Mouse (Mus musculus) adrenal gland, adult 2 months (tissue): ENCODE measurements at regions not wholly inside any gene's neighbourhood (a gene's known extent, or its start where the extent isn't known, plus 50 kb on each side); places are given as distances from the start of the nearest gene placed in this dataset.

Source experiments
- DNase-seq: peaks from one replicate; pipeline ENCODE4 v3.0.0; 2021

DNA sequence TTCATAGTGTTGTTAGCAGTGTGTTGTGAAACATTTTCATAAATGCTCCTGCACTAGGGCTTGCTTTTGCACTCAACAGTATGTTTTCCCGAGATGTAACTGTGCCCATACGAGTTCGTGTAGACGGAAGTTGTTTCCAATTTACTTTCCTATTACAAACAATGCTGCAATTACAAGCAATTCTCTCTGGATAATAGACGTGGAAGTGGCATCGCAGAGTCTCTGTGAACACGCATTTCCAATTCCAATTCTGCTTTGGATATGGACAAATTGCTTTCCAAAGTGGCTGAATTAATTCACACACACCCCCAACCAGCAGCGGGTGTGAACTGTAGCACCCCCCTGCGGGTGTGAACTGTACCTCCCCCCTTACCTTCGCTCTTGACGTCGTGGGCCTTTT lies 250.9 kb upstream of the Dio3 start:
- no peak for DNase-seq

- DNase-seq: no peak
These were observed 250.2 kb upstream of the Dio3 start for GRCm38 (mm10) chr12:110028646-110029045.

DNA sequence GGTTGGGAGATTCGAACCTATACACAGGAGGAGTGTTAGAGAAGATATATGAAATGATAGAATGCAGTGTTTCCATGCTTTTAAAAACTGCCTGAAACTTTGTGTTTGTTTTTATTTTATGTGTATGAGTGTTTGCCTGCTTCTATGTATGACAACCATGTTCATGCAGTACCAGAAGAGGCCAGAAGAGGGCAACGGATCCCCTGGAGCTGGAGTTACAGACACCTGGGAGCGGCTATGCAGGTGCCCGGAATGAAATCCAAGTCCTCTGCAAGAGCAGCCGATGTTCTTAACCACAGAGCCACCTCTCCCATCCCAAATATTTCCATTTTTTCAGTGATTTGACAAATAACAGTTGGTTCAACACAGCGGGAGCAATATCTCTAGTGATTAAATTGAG lies 247.5 kb upstream of the Dio3 start:
- DNase-seq: no peak

GRCm38 (mm10) chr12:110035171-110035570 lies 243.7 kb upstream of the Dio3 start:
- no peak for DNase-seq

- no peak for DNase-seq
These were observed 238.2 kb upstream of the Dio3 start for GRCm38 (mm10) chr12:110040682-110041081.

DNA sequence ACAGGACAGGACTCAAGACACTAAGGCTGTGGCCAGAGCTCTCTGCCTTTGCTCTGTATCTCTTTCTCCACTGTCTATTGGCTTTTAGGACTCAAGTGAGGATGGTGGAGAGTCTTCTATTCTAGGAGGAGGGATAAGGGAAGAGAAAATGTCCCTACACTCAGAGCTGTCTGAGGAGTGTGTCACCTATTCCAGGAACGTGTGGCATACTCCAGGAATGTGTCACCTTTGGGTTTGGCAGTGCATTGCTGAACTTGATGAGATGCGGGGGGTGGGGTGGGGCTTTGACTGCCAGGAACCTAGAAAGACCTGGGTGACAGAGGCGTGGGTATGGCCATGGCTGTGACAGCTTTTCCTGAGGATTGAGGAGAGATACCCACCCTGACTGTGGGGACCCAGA lies 237.1 kb upstream of the Dio3 start:
- no peak for DNase-seq

- peak; percentile 59 for DNase-seq
These were observed 234.6 kb upstream of the Dio3 start for GRCm38 (mm10) chr12:110044266-110044665.

DNA sequence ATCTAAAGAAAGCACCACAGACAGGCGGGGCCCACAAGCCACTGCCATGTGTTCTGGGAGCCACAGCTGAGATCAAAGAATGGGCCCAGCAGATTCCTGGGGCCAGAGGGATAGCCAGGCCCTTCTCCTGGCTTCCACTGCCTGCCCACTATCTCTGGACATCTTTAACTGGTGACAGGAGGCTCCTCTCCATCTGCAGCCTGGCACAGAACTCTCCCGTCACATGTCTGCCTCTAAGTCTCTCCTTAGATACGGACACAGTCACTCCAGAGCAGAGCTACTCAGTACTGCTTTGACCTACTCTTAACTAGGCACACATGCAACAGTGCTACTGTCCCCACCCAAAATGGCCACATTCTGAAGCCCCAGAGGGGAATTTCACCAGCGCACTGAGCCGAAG lies 234.1 kb upstream of the Dio3 start:
- no peak for DNase-seq

DNA sequence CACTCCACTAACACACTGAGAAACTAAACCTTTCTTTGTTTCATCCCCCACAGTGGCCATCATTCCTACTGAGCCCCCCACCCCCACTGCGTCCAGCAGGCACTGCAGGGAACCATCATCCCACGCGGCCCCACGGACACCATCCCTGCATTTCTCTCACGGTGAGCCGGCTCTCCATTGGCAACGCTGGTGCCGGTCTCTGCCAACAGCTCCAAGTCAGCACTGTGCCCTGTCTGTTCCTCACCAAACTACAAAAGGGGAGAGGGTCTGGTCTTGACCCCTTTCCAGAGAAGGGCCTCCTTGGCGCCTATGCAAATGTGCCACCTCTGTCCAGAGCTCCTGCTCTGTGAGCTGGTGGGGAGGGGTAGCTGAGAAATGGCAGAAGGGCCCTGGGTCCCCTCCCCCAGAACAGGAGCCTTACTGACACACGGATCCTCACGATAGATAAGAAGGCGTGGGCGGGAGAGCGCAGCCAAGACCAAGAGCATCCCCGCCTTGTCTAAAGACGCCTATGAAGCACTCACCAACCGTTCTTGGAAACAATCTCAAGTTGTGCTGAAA lies 233.0 kb upstream of the Dio3 start:
- no peak for DNase-seq

DNA sequence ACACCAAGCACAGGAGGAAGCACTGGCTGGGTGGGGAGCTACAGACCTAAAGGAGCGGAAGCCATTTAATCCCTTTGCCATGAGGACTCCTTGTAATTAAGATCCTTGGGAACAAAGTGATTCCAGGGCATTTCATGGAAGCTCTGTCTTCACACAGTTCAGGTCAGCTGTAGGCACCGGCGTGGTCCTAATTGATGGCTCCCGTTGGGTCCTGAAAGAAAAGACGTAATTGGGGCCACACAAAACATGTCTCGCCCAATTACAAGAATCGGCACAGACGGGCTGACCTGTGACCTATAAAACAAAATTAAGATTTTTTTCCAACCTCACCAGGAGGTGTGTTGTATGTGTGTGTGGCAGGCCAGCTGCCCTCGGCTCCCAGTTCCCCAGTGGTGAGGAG lies 232.3 kb upstream of the Dio3 start:
- DNase-seq: no peak

- no peak for DNase-seq
These were observed 231.2 kb upstream of the Dio3 start for GRCm38 (mm10) chr12:110047466-110048250.

- no peak for DNase-seq
These were observed 229.6 kb upstream of the Dio3 start for GRCm38 (mm10) chr12:110049154-110049736.

DNA sequence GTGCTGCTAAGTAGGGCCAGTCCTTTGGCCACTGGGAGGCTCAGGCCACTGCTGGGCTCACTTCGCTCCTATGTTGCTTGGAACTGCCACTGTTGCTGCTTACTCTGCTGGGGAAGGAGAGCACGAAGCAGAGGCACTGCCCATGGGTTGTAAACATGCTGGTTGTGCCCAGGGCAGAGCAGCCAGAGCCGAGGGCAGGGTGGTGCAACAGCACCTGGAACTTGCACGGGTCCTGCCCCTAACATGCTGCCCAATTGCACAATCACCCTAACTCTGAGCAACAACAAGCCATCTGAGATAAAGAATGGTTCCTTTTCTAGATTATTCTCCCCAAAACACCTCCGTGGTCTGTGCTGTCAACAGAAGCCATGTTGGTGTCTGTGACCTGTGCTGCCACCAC lies 219.5 kb upstream of the Dio3 start:
- no peak for DNase-seq

DNA sequence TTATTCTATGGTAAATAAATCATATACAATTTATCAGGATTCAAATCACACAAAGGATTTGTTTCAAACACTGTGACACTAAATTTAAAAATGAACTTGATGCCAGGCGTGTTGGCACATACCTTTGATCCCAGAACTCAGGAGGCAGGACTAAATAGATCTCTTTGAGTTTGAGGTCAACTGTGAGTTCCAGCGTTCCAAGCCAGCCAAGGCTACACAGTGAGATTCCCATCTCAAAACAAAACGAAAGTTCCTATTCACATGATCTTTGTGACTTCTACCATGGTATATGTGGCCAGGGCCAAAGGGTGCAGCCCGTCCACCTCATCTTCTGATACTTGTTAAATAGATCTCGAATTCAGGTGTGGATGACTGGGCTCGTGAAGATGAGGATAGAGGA lies 216.9 kb upstream of the Dio3 start:
- DNase-seq: no peak

DNA sequence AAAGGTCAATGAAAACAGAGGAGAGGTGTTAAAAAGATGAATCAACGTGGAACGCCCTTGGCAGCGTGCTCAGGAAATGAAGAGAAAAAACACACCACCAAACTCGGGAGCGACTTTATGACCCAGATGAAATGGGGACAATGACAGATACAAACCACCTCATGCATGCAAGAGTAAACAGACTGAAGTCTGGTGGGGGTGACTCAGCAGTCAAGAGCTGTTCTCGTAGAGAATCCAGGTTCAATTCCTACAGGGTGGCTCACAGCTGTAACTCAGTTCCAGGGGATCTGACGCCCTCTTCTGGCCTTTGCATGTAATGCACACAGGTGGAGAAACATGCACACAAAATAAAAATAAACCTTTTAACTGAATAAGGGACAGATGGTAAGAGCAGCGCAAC lies 215.9 kb upstream of the Dio3 start:
- peak; percentile 79 for DNase-seq

GRCm38 (mm10) chr12:110066361-110066885 lies 212.4 kb upstream of the Dio3 start:
- DNase-seq: no peak

DNA sequence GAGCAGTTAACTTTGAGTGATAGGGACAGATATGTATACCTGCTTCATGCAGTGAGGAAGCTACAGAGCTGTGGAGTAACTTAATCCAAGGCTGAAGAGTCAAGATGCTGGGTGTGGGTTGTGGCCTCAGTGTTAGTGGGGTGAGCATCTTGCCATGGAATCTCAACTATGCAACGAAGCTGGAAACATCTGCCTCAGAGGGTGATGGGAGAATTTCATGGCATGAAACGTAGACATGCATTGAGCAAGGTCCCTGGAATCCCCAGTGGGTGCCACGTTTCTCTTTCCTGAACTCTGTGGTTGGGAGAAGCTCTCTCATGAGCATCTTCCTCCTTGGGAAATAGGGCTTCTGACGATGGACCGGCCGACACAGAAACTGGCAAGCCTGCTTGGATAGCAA lies 208.4 kb upstream of the Dio3 start:
- DNase-seq: no peak

GRCm38 (mm10) chr12:110071823-110072222 lies 207.0 kb upstream of the Dio3 start:
- DNase-seq: no peak

DNA sequence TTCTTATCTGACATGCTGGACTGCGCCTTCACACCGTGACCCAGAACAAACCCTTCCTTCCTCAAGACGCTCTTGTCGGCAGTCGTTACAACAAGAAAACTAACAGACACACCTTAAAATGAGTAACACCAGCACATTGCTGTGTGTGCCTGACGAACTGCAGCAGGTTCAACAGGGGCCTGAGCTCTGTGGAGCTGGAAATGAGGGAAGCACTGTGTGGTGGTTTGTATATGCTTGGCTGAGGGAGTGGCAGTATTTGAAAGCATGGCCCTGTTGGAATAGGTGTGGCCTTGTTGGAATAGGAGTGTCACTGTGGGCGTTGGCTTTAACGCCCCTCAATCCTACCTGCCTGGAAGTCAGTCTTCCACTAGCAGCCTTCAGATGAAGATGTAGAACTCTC lies 203.9 kb upstream of the Dio3 start:
- no peak for DNase-seq

- peak; percentile 89 for DNase-seq
These were observed 201.5 kb upstream of the Dio3 start for GRCm38 (mm10) chr12:110077211-110077884.

DNA sequence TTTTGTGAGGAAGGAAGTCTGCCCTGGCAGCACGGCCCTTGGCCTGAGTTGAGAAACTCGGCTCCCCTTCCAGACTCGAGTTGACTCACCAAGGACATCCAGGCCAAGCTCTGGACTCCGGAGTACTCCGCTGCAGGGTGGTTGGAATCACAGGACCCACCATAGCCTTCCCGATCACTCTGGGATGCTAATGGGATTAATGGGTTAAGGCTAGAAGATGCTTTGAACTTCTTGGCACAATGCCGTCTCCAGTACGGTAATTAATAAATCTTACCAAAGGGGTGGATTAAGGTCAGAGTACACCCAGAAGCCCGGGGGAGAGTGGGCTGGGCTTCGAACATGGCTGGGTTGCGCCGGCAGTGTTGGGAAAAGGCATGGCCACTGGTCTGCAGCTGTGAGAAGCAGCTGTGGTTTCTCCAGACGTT lies 200.8 kb upstream of the Dio3 start:
- peak; percentile 89 for DNase-seq

DNA sequence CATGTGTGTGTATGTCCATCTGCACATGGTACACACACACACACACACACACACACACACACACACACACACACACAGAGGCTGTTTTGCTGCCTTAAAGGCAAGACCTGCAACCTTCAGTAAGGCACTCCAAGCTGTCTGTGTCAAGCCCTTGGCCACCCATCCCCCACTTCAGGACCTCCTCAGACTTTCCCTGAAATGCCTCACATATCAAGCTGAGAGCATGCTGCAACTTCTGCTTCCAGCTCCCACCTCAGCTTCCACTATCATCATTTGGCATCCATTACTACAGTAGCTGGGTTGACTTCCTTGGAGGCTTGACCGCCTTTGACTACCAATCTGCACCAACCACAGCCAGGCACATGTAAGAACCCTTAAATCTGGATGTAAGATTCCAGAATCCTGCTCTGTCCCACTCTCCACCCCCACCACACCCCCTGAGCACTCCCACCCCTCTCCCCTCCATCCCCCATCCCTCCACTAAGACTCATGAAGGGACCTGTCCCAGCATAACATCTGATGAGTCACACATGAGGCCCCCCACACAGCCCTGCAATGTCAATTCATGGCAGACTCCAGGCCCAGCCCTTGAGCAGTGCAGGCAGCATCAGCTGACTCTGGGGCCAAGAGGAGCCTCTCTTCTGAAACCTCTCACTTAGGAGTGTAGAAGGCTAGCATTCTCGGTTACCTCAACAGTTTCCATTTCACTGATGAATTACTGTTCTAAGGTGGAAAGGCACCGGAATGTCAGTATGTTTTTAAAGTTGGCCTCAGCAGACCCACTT lies 196.8 kb upstream of the Dio3 start:
- no peak for DNase-seq
